ENCODE assay signal across 16 mouse cellular contexts in genomic region chr12:35248476-35248875, GRCm38 (mm10).
"Had no signal": no experiment of that assay in that cellular context is flagged by ENCODE, and none has a peak within 500 bp of the region (broad histone marks: within the 10 kb centered on the region; RNA-seq: fewer than 3 reads in every experiment).

No protein-coding gene starts in this region.

- H3K36me3 ChIP-seq: neural tube, embryonic 13.5 days; neural tube, embryonic 15.5 days; stomach, embryonic 15.5 days had no signal

- DNase-seq: retina, postnatal 1 day; right cerebral cortex, adult 18-20 months; right cerebral cortex, postnatal 14 days; right cerebral cortex, postnatal 25 days; right cerebral cortex, postnatal 4 days; spleen, adult 18-20 months; thymus, adult 18-20 months; thymus, adult 2 months; thymus, postnatal 14 days; thymus, postnatal 25 days; thymus, postnatal 36 days; thymus, postnatal 4 days had no signal

- H3K4me2 ChIP-seq: neural tube, embryonic 13.5 days; neural tube, embryonic 15.5 days; stomach, embryonic 15.5 days had no signal

- H3K4me1 ChIP-seq: neural tube, embryonic 13.5 days; neural tube, embryonic 15.5 days; stomach, embryonic 15.5 days had no signal

- H3K27me3 ChIP-seq: neural tube, embryonic 13.5 days; neural tube, embryonic 15.5 days; stomach, embryonic 15.5 days had no signal

- H3K9ac ChIP-seq: neural tube, embryonic 13.5 days; neural tube, embryonic 15.5 days; stomach, embryonic 15.5 days had no signal

- H3K4me3 ChIP-seq: neural tube, embryonic 13.5 days; neural tube, embryonic 15.5 days; stomach, embryonic 15.5 days had no signal

- H3K27ac ChIP-seq: neural tube, embryonic 13.5 days; neural tube, embryonic 15.5 days; stomach, embryonic 15.5 days; stomach, postnatal 0 days had no signal

- H3K9me3 ChIP-seq: neural tube, embryonic 13.5 days; neural tube, embryonic 15.5 days; stomach, embryonic 15.5 days had no signal
